Mouse (Mus musculus) bone marrow macrophage, adult 2 months (primary cell): ENCODE measurements at regions not wholly inside any gene's neighbourhood (a gene's known extent, or its start where the extent isn't known, plus 50 kb on each side); places are given as distances from the start of the nearest gene placed in this dataset.

ENCODE experiments used
- CTCF ChIP-seq: IDR thresholded peaks from 2 replicates; pipeline ENCODE4 v1.5.1; 2012; ENCODE audit warnings: low read depth, mild to moderate bottlenecking, low read length, moderate library complexity
- POLR2A ChIP-seq: IDR thresholded peaks from 2 replicates; pipeline ENCODE4 v1.6.1; 2012; ENCODE audit warnings: mild to moderate bottlenecking, low read depth, low read length, borderline replicate concordance

DNA sequence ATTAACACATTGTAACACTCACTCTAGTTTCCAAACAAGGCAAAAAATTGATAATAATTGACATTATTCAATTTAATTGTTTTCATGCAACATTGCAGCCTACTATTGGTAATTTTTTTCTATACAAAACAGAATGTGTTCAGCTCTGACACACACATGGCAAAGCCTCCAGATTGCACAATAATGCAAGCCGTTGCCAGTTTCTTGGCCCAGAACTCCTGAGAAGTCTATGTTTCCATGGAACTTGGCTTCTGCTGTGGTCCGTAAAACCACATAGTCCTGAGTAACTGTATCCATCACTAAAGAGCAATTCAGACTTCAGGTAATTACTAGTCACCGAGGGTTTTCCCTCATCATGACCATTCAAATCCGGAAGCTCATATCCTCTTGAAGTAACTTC is 684.4 kb upstream of the Adamts5 start:
- no peak for TF ChIP-seq POLR2A
- no peak for TF ChIP-seq CTCF
